21 mouse cellular contexts compared by ENCODE assay signal in genomic region chr17:7009440-7009839, GRCm38 (mm10). TPM values are rescaled to one million over a fixed set of nuclear protein-coding genes. Genes with fewer than 3 reads are reported as not detected.
"Had no signal": no experiment of that assay in that cellular context is flagged by ENCODE, and none has a peak within 500 bp of the region (broad histone marks: within the 10 kb centered on the region; RNA-seq: fewer than 3 reads in every experiment).

No protein-coding gene starts in this region.

RNA-seq across cellular contexts. Expression of gene Gm1604a, which starts 15.9 kb away (rescaled TPM):
- polyA plus RNA-seq: heart, embryonic 10.5 days; heart, embryonic 11.5 days; heart, embryonic 12.5 days; heart, embryonic 13.5 days; heart, embryonic 14.5 days; heart, embryonic 15.5 days; heart, postnatal 0 days; hindbrain, embryonic 10.5 days; hindbrain, embryonic 11.5 days; hindbrain, embryonic 12.5 days; hindbrain, embryonic 13.5 days; hindbrain, embryonic 14.5 days; hindbrain, embryonic 16.5 days; inflammation-experienced regulatory T-cells, adult 6 months; intestine, embryonic 14.5 days; intestine, embryonic 15.5 days; intestine, embryonic 16.5 days; intestine, postnatal 0 days; kidney, embryonic 14.5 days; kidney, embryonic 16.5 days; large intestine, adult 2 months had no signal

RNA-seq across cellular contexts. Expression of gene Gm49721, which starts 30.7 kb away (rescaled TPM):
- polyA plus RNA-seq: heart, embryonic 11.5 days; heart, embryonic 14.5 days; heart, embryonic 15.5 days; hindbrain, embryonic 11.5 days; intestine, embryonic 16.5 days; kidney, embryonic 14.5 days had no signal
